Mouse (Mus musculus): ENCODE measurements around the gene Dync1i1. TPM values are rescaled to one million over a fixed set of nuclear protein-coding genes. Genes with fewer than 3 reads are reported as not detected.
"Not testable (repeated sequence)": the region's sequence is repeated elsewhere in the genome, so short reads cannot be mapped to it uniquely, and the experiment has no call there.

Gene Dync1i1
- polyA plus RNA-seq (2012; rRNA removed) = 1.0 and 1.5 TPM in 2 replicates

DNA sequence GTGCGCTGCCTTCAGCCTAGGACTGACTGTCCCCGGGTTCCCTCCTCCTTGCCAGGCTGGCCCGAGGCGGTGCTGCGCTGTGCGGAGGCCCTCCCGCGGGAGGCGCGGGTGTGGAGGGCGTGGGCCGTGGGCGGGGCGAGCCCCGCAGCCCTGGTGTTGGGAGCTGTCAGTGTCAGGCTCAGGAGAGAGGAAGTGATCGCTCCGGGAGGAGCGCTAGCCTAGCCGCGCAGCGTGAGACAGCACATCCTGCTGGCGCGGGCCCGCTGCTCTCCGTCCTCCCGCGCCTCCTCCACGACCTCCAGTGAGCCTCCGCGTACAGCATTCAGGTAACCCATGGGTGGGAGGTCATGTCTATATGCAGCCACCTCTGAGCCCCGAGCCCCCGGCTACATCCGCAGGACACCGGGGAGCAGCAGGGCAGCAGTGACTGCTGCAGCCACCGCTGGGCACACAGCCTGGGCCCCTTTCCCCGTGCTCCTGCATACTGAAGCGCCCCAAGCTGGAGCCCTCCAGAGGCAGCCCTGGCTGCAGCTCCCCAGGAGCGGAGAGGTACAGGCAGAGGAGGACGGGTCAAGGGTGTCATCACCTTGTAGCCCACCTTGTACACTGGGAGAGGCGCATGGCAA lies at the start of gene Dync1i1:
Gene Dync1i1 (plus strand): TSS at position 29 of the 626 bp plus-strand sequence.
- DNase-seq (ENCODE audit: low read depth, low spot score) = no peak
- 2% methylated on average over 37 of the region's 40 CpGs for WGBS

DNA sequence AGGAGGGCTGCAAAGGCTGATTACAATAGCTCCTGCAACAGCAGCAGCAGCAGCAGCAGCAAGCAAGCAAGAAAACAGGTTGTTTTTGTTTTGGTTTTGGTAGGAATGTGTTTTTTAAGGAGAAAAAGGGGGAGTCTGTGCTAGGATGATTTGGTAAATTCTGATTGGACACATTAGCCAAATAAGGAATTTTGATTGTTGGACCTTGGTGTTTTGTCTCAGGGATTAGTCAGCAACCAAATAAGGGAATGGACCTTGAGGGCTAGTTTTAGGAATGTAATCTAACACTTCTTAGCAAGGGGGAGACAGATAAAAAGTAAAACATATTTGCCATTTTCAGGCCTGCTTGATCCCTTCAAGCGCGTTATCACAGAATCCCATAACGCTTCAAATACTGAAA lies 45.7 kb upstream of the Dync1i1 start:
- no peak for DNase-seq (ENCODE audit: low read depth, low spot score)
- WGBS = 94% methylated on average over 3 of the region's 3 CpGs

DNA sequence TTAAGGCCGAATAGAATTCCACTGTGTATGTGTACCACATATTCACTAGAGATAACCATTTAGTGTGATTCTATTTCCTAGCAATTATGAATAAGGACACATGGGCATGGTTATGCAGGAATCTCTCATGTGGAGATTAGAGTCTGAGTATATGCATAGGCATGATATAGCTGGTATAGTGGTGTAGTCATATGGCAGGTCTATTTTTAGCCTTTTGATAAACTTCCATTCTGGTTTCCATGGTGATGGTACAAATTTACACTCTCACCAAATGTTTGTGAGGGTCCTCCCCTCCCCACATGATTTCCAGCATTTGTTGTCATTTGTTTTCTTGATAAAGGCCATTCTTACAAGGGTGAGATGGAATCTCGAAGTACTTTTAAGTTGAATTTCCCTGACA lies 23.6 kb upstream of the Dync1i1 start:
- 81% methylated on average over 2 of the region's 2 CpGs for WGBS
- DNase-seq (ENCODE audit: low read depth, low spot score) = no peak

DNA sequence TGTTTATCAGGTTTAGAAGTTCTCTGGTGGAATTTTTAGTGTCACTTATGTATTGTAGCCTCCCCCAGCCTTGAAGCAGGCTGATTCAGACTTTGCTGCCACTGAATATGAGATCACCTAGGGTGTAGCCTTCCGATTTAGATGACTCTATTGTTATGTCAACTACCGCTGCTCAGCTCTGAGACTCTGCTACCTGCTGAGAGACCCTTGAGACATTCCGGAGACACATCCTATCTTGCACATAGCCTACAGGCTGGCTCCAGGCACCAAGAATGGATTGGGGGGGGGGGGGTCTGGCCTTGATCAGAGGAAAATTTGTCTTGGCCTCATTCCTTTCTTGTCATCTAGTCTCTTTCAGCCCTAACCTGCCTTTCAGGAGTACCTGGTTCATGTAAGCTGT lies 17.5 kb upstream of the Dync1i1 start:
- 76% methylated on average over 3 of the region's 3 CpGs for WGBS
- not testable (repeated sequence) for DNase-seq (ENCODE audit: low read depth, low spot score)

DNA sequence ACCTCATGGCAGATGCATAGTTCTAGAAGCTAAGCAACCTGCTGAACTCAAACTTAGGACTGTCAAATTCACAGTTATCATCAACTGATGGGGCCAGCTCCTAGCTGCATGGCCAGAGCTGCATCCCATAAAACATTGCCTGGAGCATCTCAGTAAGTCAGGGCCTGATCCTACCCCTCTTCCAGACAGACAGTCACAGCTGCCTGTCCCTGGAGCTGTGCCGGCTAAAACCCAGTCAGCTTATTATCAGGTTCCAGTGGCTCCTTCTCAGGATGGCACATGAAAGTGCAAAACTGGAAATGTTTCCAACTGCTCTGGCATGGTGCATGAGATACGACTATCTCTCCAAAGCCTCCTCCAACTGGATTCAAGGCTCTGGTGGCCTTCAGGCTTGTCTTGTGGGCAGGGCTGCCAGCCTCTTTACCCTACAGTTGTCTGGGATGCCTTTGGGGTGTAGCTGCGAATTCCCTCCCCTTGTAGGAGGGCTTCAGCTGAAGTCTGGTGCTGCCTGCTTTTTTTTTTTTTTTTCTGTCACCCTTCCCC lies 15.3 kb upstream of the Dync1i1 start:
- no peak for DNase-seq (ENCODE audit: low read depth, low spot score)
- 63% methylated on average over 3 of the region's 3 CpGs for WGBS

DNA sequence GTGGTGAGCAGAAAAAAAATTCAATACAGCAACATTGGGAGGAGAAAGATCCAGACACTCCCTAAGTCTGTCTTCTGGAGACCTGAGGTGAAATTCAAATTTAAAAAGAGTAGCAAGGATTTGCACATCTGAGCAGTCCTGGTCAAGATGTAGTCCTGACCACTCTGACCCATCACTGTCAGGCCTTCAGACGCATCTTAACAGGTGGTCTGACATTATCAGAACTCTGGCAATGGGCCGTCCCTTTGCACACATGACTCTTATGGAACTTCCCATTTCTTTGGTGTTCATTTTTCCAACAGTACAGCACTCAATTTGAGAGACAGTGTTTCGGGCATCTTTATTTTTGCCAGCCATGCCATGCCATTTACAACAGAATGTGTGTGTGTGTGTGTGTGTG lies 12.8 kb upstream of the Dync1i1 start:
- 89% methylated on average over 3 of the region's 3 CpGs for WGBS
- no peak for DNase-seq (ENCODE audit: low read depth, low spot score)

DNA sequence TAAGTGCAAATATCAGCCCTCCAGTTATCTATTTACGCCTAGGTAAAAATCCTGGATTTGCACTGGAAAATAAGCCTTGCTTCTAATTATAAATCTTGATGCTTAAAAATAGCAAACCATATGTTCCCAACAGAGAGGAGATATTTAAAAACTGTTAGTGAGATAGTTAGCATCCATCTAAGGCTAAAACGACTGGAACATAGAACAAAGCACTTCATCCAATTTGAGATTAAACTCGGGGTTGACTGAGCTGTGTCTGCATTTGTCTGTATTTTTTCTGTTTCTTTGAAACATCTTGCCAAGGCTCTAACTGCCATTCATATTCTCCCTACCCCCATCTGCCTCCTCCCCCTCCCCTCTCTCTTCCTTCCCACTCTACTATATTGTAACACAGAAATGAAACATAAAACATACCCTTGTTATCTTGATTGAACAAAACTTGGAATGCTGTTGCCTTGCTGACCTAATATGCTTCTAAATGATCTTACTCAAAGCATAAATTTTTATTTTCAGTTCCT lies 10.3 kb upstream of the Dync1i1 start:
- 72% methylated on average over 3 of the region's 3 CpGs for WGBS
- DNase-seq (ENCODE audit: low read depth, low spot score) = no peak

DNA sequence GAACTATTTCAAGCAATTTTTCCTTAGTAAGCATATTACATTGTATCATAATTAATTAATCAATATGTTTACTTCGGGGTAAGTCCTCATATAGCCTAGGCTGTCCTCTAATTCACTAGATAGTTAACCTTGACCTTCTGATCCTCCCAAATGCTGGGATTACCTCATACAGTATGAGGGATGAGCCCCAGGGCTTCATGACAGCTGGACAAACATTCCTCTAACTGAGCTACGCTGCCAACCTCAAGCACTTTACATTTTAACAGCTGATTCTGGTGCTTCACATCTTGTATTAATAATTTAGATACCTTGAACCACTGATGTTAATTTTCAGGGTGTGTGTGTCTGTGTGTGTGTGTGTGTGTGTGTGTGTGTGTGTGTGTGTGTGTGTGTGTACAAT lies 6.5 kb upstream of the Dync1i1 start:
- DNase-seq (ENCODE audit: low read depth, low spot score) = no peak
- 54% methylated on average over 2 of the region's 2 CpGs for WGBS

DNA sequence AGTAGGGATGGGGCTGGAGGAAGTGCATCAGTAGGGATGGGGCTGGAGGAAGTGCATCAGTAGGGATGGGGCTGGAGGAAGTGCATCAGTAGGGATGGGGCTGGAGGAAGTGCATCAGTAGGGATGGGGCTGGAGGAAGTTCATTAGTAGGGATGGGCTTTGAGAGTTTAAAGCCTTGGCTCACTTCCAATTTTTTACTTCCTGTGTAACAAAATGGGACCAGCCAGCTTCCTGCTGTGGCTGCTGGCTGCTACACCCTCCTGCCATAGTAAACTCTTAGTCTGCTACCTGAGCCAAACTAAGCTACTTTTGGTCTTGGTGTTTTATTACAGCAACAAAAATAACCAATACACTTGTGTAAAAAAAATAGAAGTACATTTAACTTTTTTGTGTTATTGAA lies 4.7 kb upstream of the Dync1i1 start:
- not testable (repeated sequence) for DNase-seq (ENCODE audit: low read depth, low spot score)

DNA sequence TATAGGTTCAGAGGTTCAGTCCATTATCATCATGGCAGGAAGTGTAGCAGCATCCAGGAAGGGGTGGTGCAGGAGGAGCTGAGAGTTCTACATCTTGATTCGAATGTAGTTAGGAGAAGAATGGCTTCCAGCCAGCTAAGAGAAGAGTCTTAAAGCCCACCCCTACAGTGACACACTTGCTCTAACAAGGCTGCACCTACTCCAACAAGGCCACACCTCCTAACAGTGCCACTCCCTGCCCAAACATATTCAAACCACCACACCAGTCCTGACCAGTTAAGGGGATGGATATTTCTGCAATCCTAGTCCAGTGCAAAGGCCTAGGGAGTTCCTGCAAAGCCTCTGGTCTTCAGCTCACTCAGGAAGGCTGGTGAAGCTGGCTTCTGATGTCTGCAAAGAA lies 1.5 kb upstream of the Dync1i1 start:
- DNase-seq (ENCODE audit: low read depth, low spot score) = no peak
- WGBS = 58% methylated on average over 1 of the region's 1 CpGs

DNA sequence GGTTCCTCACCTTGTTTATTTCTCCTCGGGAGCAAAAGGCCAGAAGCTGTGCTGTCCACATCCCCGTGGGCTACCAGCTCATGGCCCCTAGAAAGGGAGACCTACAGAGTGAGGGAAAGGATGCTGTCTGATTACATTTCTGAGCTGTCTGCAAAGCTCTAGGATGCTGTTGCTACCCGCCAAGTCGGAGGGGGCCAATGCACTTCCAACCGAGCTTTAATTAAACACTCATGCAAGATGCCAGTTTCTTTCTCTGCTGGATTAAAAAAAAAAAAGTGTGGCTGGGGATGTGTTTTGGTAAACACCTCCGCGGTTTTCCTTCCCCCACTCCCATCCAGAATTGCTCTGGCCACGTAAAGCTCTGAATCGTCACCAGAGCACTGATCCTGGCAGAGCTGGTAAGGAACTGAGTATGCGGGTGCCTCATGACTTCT lies 815 bp downstream of the Dync1i1 start:
- no peak for DNase-seq (ENCODE audit: low read depth, low spot score)
- 5% methylated on average over 10 of the region's 10 CpGs for WGBS

DNA sequence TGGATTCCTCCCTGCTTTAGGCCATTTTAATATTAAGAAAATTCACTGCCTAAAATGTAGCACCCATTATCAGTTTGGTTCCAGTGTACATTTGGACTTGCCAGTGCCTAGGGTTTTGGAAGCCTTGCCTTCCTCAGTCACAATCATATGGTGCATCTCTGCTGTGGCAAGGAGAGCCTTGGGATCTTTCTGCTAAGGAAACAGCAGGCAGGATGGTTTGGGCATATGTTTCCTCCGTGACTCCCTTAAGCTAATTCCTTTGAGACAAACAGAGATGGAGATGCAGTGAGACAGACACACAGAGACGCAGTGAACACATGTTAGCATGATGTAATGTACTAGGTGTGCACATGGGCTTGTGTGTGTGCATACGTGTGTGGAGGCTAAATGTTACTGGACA lies 7.8 kb downstream of the Dync1i1 start:
- WGBS = 91% methylated on average over 3 of the region's 3 CpGs
- no peak for DNase-seq (ENCODE audit: low read depth, low spot score)

DNA sequence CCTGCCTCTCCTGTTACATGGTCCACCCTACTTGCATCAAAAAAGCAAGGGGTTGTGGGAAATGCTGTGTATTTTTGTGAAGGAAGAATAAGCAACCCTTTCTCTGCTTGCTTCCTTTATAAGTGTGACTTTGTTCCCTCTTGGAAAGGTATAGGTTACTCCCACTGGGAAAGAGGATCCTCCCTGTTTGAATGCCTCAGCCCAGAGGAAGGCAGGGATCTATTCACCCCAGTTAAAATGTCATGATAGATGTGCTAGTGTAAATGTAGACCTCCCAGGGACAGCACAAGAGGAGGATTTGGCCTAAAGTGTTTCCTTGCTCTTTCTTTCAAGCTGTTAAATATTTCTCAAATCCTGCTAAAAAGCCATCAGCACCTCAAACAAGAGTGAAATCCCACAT lies 9.0 kb downstream of the Dync1i1 start:
- DNase-seq (ENCODE audit: low read depth, low spot score) = no peak

DNA sequence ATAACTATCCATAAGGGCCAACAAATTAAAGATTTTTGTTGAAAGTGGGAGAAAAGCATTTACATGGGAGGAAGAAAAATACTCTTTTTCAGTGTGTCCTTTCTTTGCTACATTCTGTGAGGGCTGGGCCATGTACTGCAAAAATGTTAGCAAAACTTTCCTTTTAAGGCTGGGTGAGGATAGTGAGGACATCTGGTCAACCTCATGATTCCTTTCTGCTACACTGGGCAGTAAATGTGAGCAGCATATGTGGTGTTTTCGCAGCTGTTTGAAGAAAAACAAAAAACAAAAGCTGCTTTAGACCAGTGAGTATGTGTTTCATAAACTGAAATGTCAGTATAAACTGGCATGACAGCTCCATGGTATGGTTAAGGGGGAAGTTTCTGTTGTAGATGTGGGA lies 9.4 kb downstream of the Dync1i1 start:
- 82% methylated on average over 1 of the region's 1 CpGs for WGBS
- no peak for DNase-seq (ENCODE audit: low read depth, low spot score)

DNA sequence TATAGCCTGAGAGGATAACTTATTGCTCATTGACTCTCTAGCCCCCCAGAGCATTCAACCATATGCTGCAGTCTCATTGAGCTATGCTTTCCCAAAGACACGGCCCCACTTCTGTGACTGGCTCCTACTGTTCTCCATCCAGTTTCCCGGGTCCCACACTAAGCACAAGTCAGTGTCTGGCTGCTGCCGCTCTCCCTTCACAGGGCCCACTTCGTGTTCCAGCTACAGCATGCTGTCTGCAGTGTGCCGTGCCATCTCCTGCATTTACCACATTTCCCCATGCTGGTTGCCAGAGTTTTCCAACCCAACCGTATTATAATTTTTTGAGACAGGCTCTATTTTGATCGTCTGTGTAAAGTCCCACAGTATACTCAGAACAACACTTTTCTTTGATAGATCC lies 14.3 kb downstream of the Dync1i1 start:
- DNase-seq (ENCODE audit: low read depth, low spot score) = no peak
- 84% methylated on average over 7 of the region's 7 CpGs for WGBS

DNA sequence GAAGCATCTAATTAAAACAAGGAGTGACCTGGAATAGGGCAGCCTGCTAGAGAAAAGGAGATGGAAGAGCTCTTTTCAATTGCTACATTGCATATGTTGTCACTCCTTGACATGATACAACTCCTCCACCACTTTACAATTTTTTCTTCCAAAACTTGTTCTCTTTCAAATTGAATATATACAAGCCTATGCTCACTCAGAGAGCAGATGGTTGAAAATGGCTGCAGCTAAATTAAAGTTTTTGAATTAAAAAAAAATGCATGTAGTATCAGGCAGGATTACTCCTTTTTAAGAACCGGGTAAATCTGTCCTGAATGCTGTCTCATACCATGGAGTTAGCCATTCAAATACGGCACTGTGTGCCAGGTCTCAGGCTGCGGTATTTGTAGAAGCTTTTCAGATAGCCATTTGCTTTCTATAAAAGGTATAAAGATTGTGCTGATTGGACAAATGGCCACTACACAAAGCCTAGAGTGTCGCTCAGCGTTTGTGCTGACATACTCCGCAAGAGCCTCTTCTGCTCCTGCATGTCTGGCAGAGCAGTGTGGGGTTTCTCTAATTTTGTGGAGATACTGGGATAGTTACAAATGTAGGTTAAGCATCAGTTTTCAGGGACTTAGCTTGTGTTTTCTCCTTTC lies 16.1 kb downstream of the Dync1i1 start:
- no peak for DNase-seq (ENCODE audit: low read depth, low spot score)
- 86% methylated on average over 6 of the region's 6 CpGs for WGBS

DNA sequence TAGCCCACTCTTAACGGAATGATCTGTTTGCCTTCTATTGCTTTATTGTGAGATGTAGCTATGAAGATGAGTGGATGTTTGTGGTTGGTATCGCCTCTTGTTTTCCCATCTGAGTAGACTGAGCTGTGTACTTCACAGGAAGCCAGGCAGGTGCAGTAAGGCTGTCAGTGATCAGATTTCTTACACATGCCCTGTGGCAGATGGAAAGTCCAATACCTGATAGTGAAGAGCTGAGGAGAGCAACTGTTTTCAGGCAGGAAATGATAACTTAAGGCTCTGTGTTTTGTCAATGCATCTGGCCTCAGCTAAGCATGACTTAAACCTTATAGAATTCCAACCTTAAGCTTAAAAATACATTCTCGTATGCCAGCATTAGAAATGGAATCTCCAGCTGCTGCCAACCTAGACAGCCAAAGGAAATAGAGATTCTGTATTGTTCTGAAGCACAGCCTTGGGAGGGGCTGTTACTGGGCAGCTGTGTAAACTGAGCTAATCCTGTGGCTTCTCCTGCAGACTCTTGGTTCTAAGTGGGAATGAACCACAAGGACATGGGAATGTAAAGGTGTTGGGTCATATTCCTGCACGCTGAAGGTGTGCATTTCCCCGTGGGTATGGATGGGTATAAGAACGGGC lies 24.8 kb downstream of the Dync1i1 start:
- no peak for DNase-seq (ENCODE audit: low read depth, low spot score)
- 43% methylated on average over 6 of the region's 6 CpGs for WGBS

DNA sequence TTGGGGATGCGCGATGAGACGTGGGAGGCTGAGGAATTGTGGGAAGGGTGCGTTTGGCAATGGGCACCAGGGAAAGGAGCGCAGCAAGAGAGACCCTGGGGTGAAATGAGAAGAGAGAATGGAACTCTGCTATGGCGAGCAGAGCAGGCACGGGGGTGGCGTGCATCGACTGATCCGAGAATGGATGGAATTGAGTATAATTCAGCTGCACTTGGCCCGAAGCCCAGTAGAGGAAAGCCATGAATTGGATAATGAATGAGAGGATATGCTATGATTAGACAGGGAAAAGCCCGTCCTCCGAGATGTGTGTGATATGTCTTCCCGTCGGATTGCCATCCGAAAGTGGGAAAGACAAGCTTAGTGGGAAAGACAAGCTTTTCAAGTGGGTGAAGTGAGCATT lies 26.7 kb downstream of the Dync1i1 start:
- DNase-seq (ENCODE audit: low read depth, low spot score) = no peak
- 80% methylated on average over 16 of the region's 16 CpGs for WGBS

DNA sequence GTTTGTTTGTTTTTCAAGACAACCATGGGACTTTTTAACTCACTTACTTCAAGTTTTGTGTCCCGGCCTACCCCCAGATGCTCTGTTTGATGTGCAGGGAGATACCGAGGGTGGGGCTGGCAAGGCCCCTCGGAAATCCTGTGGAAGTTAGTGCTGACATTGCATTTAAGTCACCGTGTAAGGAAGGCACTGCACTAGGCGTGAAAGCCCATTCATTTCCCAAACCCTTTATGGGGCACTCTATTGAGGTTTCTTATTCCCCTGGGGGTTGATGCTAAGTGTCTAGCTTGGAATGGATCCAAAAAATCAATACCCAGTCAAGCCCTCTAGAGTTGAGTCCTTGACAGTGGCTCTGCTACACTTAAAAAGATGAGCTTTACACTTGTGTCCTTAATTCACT lies 27.2 kb downstream of the Dync1i1 start:
- WGBS = 81% methylated on average over 5 of the region's 5 CpGs
- DNase-seq (ENCODE audit: low read depth, low spot score) = no peak

DNA sequence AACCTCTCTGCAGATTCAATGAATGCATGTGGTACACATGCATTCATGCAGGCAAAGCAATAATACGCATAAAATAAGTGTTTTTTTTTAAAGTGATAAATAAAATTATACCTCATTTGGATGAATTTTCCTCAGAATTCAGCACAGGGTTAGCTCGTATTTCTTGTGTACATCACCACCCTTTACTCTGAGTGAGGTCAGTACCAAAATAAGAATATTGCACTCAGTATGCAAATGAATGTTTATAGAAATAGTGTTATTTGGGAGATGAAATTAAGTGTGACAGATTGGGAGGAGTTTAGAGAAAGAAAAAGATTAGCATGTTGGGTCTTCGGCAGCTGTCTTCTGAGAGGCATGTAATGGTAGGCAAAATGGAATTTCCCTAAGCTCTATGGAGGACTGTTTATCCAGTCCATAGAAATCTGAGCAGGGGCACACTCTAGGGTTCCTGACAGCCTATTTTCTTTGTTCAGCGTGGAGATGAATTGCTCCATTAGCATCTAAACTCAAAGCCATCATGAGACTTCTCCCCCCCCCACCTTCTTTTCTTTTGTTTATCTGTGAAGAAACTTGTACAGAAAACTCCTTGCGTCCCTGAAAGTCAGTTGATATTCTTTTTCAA lies 31.2 kb downstream of the Dync1i1 start:
- no peak for DNase-seq (ENCODE audit: low read depth, low spot score)
- 67% methylated on average over 5 of the region's 5 CpGs for WGBS
